Mouse (Mus musculus) ovary, postnatal 36 days (tissue): Measurements from ENCODE around the gene 4933405L10Rik.

Experiments
- DNase-seq: peaks from one replicate; pipeline ENCODE4 v3.0.0; 2022; ENCODE audit warnings: low spot score, mixed read lengths

The 4933405L10Rik gene

DNA sequence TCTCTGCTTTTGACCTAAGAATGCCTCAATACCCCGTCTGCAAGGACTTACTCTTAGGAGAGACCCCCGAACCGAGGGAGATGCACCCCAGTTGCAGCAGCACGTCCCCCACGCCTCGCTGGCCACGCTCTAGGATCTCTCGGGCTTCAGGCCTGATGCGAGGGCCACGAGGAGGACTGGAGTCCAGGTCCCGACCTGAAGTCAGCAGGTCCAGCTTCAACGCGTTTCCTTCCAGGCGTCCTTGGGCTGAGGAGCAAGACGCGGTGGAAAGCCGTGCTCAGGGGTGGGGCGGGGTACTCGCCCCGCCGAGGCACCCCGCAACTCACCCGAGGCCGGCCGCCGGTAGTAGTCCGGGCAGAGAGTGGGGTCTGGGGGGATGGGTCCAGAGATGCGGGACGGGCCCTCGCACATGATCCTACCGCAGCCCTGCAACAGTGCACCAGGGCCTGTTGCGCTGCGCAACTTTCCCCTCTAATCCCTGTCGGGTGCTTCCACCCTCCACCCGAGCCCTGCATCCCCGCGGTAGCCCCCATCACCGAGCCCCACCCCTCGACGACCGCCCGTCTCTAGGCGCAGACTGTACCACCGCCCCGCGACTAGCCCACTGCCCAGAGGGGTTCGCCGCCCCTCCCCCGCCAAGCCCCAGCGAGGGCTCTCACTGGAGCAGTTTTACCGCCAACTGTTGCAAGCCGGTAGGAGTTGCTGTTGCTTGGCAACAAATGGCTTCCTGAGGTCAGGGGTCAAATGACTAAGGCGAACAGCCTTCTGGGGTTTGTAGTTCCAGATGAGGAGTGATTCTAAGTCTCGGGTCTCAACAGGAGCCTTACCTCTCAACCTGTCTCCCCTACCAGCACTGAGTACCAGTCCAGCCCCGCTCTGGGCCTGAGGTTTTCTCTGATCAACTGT, at the start of gene 4933405L10Rik, which contains the start of gene Enkd1:
Gene 4933405L10Rik, plus strand, starts transcription at position 158 of the 906 bp plus-strand sequence.
Gene Enkd1, minus strand, starts transcription at position 713 of the 906 bp plus-strand sequence.
- peak; percentile 73 for DNase-seq

DNA sequence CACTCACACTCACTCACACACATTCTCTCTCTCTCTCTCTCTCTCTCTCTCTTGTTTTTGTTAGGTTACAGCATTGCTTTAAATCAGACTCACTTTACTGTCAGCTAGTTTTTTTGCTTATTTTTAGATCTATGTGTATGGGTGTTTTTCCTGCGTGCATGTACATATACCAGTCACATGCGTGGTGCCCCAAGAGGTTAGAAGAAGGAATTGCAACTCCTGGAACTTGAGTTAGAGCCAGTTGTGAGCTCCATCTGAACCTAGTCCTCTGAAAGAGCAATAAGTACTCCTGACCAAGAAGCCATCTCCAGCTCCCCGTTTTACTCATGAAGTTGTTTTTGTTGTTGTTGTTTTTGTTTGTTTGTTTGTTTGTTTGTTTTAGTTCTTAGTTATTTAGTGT, 46.3 kb upstream of the 4933405L10Rik start:
- DNase-seq = no peak

DNA sequence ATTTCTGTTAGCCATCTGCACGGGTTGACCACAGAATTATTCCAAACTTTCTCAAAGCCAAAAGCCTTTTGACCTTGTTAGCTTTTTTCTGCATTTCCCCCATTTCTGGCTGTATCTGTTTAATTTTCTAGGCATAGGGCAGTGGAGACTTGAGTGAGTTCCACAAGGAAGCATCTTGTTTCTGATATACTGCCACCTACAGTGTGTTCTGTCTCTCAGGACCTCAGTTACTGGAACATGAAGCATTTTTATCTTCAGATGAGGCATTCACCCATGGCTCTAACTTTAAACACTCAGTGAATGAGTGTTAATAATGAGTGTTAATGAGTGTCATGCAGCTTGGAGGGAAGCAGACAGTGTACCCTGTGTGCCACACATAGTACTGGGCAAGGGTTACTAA, 29.6 kb upstream of the 4933405L10Rik start:
- no peak for DNase-seq

DNA sequence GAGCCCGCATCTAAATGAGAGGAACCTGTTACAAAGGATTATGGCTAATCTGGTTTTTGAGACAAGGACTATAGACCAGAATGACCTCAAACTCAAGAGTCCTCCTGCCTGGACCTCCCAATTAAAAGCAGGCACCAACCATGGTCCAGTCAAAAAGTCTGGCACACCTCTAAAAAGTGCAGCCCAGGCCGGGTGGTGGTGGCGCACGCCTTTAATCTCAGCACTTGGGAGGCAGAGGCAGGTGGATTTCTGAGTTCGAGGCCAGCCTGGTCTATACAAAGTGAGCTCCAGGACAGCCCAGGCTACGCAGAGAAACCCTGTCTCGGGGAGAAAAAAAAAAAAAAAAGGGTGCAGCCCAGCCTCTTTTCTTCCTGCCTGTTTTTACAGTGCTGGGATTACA, 22.1 kb upstream of the 4933405L10Rik start:
- no peak for DNase-seq

DNA sequence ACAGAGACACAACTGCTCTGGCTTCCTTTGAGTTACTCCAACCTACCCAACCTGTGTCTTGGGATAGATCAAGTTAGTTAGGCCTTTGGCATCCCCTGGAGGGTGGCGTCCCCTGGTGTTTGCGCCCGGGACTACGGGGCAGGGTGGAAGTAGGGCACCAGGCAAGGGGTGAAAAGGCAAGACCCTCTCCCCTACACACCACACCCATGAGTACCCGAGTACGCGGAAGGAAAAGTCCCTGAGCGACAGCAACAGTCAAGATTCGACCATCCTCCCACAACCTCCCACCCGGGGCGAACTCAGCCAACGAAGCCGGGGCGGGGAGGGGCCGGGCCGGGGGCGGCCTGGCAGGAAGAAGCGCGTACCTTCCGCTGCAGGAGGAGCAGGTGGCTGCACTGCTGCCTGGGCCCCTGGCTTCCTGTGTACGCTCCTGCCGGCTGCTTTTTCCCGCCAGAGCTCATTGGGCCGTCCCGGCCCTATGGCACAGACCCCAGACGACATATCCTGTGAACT, 21.6 kb upstream of the 4933405L10Rik start, which contains the start of gene Carmil2:
Gene Carmil2, plus strand, starts transcription at position 479 of the 513 bp plus-strand sequence.
- DNase-seq = peak; percentile 58

DNA sequence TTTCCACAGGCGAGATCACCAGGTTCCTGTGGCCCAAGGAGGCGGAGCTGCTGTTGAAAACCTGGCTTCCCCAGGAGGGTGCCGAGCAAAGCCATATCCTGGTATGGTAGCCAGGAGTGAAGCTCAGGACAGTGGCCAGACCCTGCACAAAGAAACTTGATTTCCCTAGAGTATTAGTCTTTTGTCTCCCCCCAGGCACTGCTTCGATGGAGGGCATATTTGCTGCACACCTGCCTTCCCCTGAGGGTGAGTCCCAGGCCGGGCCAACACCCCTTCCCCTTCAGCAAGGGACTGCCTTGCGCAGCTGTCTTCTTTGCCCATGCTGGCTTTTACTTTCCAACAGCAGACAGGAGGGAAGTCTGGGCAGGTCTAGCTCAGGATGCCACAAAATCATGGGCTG, 20.9 kb upstream of the 4933405L10Rik start:
- DNase-seq = no peak

DNA sequence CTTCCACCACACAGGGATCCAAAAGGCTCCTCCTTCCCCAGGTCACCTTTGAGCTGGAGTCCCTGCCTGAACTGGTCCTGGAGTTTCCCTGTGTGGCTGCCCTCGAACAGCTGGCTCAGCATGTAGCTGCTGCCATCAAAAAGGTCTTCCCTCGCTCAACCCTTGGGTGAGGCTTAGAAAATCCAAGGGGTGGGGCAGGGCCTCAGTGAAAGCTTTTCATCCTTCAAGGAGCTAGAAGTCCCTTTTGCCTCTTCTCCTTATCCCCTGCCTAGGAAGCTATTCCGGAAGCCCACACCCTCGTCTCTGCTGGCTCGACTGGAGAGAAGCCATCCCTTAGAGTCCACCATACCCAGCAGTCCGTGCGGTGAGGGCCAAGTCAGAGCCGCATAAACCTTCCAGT, 19.9 kb upstream of the 4933405L10Rik start:
- DNase-seq = no peak

DNA sequence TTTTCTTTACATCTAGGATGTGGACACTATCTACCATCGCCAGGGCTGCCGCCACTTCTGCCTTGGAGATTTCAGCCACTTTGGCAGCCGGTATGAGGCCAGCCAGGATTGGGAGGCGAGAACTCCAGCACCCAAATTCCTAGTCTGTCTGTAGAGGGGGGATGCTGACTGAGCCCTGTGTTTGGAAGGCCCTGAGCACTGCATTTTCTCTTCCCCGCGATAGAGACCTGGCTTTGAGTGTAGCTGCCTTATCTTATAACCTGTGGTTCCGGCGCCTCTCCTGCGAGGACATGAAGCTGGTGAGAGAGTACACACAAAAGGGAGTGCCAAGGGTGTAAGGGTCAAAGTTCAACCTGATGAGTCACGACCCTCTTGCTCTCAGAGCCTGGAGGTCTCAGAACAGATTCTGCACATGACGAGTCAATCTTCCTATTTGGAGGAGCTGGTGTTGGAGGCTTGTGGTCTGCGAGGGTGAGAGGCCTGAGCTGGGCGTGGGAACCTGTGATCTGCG, 19.2 kb upstream of the 4933405L10Rik start:
- no peak for DNase-seq

DNA sequence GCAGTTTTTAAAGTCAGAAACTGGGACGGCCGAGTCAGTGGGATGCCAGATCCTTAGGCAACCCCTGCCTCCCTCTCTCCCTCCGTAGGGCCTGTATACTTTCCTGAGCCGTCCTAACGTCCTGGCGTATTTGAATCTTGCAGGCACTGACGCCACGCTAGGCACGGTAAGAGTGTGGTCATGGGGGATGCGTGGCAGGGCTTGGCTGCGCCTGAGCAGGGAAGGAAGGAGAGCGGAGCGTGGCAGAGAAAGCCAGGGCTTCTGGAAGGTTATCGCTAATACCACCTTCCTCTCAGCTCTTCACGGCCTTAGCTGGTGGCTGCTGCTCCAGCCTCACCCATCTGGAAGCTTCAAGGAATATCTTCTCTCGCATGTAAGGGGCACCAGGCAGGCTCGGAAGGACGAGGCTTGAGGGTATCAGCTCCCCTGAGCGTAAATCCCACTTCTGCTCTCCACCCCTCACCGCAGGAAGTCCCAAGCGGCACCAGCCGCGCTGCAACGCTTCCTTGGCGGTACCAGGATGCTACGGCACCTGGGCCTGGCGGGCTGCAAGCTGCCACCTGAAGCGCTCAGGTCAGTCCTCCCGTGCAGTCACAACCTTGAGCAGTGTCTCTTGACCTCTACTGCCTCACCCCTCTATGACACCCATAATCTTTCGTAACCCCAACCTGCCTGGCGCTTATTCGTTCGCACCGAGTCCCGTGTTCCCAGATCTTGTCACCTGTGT, 18.0 kb upstream of the 4933405L10Rik start:
- DNase-seq = no peak

DNA sequence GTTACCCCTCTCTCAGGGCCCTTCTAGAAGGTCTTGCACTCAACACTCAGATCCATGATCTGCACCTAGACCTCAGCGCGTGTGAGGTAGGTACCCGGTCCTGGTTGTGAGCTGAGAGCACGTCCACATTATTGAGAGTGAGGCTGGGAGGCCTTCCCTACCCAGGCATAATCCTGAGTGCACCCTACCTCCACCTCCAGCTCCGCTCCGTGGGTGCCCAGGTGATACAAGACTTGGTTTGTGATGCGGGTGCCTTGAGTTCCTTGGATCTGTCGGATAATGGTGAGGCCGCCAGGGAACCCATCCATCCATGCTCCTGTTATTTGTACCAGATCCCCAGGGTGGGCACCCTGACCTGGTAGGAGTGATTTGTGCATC, 17.5 kb upstream of the 4933405L10Rik start:
- DNase-seq = no peak

DNA sequence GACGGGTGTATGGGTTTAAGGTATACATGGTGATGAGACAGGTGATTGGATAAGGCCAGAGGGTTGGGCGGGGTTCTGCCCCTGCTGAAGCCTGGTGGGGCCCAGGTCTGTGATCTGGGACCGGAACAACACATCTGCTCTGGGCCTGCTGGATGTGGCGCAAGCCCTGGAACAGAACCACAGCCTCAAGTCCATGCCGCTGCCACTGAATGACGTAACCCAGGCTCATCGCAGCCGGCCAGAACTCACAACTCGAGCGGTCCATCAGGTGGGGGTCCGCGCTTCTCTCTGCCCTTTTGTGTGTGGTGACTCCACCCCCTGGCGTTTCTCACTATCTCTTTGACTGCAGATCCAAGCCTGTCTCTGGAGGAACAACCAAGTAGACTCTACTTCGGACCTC, 16.5 kb upstream of the 4933405L10Rik start:
- DNase-seq = no peak

DNA sequence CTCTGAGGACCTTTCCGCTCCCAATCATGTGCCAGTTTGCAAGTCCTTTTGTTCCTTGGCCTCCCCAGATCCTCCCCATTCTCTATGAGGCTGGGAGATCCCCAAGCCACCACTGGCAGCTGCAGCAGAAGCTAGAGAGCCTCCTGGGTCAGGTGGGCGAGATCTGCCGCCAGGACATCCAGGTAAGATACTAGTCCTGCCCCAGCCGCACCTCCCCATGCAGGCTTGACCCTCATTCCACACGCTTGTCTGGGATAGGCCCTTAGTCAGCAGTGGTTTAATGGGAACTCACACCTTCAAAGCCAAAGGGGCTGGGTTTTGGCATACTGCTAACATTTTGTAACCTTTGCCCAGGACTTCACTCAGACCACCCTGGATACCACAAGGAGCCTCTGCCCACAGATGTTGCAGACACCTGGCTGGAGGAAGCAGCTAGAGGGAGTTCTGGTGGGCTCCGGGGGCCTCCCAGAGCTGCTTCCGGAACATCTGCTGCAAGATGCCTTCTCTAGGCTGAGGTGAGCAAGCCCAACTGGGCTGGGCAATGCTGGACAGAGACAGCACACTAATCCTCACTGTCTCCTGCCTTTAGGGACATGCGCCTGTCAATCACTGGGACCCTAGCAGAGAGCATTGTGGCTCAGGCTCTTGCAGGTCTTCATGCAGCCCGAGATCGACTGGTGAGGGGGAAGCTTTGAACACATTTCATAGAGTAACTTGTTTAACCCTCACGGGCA, 14.8 kb upstream of the 4933405L10Rik start:
- no peak for DNase-seq

DNA sequence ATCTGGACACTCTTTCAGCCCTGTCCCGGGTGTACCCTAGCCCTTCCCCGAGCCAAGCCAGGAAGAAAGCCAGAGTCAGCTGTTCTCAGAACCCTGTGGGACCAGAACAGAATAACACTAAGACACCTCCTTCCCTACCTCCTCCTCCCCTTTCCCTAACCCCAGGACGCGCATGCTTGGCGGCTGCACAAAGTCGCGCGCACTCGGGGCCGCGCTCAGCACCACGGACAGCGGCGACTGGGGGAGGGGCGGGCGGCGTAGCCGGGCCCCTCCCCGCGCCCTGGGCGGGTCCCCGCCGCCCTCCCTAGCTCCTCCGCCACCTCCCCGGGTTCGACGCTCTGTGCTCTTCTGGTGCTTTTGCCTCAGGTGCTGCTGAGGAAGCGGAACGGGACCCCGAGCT, 13.8 kb upstream of the 4933405L10Rik start:
- DNase-seq = peak; percentile 72

DNA sequence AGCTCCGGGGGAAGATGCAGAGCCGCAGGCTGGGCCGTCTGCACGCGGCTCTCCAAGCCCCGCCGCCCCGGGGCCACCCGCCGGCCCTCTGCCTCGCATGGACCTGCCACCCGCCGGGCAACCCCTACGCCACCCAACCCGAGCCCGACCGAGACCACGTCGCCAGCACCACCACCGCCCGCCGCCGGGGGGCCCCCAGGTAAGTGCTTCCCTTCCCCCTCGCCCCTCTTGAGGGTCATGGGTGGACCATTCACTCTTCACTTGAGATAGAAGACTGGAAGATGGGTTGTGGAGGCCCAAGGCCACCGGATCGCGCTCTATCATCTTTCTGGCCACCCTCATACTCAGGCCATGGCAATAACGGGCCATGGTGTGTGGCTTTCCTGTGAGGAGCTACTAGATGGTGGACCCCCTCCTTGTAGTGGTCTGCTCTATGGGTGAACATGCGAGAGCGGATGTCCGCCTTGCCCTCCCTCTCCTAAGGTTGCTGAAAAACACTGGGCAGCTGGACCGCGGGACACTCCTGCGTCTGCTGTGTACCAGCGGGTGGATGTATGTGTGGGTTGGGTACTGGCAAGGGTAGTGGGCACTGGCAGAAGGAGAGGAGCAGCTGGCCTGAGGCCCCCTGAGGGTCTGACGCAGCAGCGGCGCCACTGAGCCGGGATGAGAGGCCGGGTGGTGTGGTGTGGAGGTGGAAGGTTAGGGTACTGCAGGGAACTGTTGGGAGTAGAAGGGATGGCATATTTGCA, 13.2 kb upstream of the 4933405L10Rik start:
- DNase-seq = no peak

DNA sequence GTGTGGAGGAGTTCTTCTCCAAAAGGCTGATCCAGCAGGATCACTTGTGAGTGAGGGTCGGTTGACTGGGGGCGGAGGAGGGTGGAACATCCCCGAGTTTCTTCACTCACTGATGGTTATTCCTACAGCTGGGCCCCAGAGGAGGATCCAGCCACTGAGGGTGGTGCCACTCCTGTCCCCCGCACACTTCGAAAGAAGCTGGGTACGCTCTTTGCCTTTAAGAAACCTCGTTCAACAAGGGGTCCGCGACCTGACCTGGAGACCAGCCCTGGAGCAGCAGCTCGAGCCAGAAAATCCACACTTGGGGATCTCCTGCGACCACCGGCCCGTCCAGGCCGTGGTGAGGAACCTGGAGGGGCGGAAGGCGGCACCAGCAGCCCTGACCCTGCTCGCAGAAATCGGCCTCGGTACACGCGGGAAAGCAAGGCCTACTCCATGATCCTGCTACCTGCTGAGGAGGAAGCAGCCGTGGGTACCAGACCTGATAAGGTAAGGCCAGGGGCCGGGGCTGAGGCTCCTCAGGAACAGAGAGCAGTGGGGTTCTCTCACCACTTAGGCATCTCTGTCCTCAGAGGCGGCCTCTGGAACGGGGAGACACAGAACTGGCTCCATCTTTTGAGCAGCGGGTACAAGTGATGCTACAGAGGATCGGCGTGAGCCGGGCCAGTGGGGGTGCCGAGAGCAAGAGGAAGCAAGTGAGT, 12.2 kb upstream of the 4933405L10Rik start:
- DNase-seq = no peak

DNA sequence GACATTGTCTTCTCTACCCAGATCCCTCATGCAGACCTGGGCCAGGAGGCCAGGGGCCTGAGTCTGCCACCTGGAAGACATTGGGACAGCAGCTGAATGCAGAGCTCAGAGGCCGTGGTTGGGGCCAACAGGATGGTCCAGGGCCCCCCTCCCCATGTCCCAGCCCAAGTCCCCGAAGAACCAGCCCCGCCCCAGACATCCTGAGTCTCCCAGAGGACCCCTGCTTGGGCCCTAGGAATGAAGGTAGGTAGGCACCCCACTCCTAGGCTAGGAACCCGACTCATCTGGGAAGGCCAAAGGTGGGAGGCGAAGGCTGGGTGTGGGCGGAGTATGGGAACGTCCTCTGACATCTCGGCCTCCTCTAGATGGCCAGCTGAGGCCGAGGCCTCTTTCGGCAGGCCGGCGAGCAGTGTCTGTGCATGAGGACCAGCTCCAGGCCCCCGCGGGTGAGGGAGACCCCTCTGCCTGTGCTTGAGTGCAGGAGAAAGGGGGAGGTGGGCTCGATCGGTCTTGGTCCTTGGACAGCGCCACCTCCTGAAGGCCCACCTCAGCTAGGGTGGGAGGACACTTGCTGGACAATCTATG, 10.2 kb upstream of the 4933405L10Rik start:
- no peak for DNase-seq

DNA sequence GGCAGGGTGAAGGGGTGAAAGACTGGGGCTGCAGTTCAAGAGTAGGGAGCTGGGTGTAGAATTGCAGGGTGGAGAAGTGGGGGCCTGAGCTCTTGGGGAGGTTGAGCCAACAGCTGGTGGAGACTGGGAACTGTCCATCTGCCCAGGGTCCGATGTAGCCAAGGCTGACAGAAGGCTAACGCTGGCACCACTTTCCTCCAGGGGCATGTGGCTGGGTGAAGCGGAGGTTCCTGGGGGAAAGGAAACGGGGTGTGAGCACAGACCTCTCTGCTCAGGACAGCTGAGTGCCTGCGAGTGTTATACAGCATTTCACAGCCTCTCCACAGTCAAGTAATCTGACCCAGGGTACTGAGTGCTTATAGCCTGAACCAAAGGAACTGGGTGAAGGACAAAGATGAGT, 8.7 kb upstream of the 4933405L10Rik start:
- no peak for DNase-seq

DNA sequence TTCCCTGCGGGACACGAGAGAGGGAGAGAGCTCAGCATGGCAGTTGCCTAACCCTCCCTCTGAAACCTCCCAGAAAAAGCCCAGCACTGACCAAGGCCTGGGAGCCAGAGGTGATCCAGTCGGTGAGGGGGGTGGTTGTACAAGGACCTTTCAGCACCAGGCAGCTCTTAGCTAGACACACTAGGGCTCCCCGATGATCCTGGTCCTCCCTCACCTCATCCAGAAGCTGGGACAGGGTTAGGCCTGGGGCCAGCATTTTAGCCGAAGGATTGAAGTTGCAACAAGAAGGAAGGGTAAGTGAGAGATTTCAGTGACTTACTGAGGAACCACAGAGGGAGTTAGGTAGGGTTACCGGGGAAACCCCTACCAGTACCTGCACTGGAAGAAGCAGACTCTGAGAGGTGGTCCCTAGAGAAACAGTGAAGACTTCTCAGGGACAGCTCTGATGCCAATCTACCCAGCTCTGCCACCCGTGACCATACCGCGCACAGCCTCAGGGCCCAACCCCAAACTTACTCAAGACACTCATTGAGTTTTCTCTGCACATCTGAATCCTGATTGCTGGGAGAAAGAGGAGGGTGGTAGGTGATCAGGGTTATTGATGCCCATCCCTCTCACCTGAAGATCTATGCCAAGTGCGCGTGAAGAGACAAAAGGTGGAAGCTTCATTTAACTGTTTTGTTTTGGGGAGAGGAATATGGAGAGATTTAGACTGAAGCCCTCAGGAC, 7.8 kb upstream of the 4933405L10Rik start:
- no peak for DNase-seq

DNA sequence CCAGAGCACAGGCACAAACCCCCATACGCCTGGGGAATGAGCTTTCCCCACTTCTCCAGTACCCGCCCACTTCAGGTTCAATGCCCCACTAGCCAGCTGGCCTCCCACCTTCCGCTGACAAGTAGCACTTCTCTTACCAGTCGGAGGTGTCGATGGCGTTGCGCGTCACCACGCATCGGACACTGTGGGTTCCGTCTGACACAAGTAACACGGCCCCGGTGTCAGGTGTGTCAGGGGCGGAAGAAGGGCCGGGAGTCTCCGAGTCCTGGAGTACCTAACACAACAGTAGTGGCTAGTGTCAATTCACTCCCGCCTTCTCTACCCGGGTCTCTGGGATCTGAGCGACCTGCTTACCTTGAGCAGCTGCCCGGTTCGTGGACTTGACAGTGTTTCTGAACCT, 6.9 kb upstream of the 4933405L10Rik start:
- DNase-seq = no peak
